Mouse (Mus musculus) liver, adult 2 months (tissue): ENCODE measurements around the gene Borcs5.

Experiments used
- CTCF ChIP-seq: fragments of 200-500 bp; IDR thresholded peaks from 2 replicates; pipeline ENCODE4 v1.5.1; 2011; ENCODE audit warnings: low read depth, low read length, control low read depth
- POLR2A ChIP-seq: fragments of 200-500 bp; IDR thresholded peaks from 2 replicates; pipeline ENCODE4 v1.6.1; 2011; ENCODE audit warnings: low read length, control low read depth; ENCODE audit not compliant: insufficient read depth; ENCODE audit errors: extremely low read depth

GRCm38 (mm10) chr6:134696554-134696953, 57.2 kb downstream of the Borcs5 start:
- TF ChIP-seq POLR2A (no peak), CTCF (no peak)
